Mouse (Mus musculus): ENCODE results near the gene C1qc. TPM values are rescaled to one million over a fixed set of nuclear protein-coding genes. Genes with fewer than 3 reads are reported as not detected.

C1qc gene
- polyA plus RNA-seq, 2 experiments, result 34.1 to 46.5 TPM

- no peak for TF ChIP-seq CTCF (IDR thresholded peaks at IDR 0.05; ENCODE audit: low read depth)
- TF ChIP-seq EP300 (IDR thresholded peaks at IDR 0.05; ENCODE audit: low read depth), result no peak
- Histone ChIP-seq H3K4me3 (ENCODE audit: insufficient read depth in 1 of 2, low read depth in 2 of 2, low read length in 2 of 2) (no peak overlapping the region), H3K9ac (replicated peaks) (no peak overlapping the region), H3K4me1 (replicated peaks; ENCODE audit: control insufficient read depth in 2 of 2, insufficient read depth in 2 of 2, low read length in 1 of 2) (no peaks in the 10 kb centered on the region), H3K27ac (no peak overlapping the region), H3K36me3 (replicated peaks; ENCODE audit: control insufficient read depth, insufficient read depth, low read depth) (no peaks in the 10 kb centered on the region), H3K9me3 (ENCODE audit: control insufficient read depth, low read length) (no peaks in the 10 kb centered on the region), H3K27me3 (ENCODE audit: control insufficient read depth, insufficient read depth, low read length) (no peaks in the 10 kb centered on the region), H3K4me2 (ENCODE audit: low read depth) (no peak overlapping the region)
- 47% methylated on average over 4 of the region's 4 CpGs for WGBS (ENCODE audit: insufficient replicate concordance)
- no peak for DNase-seq (ENCODE audit: low read depth in 3 of 3, low spot score in 3 of 3)
- ATAC-seq (ENCODE audit: insufficient read depth), result no peak
Measured at GRCm38 (mm10) chr4:136848565-136848964, 44.3 kb downstream of the C1qc start.

- H3K4me2 ChIP-seq (ENCODE audit: low read depth), result no peak overlapping the region
- WGBS (ENCODE audit: insufficient replicate concordance), result 62% methylated on average over 6 of the region's 6 CpGs
- no peak for DNase-seq (ENCODE audit: low read depth in 3 of 3, low spot score in 3 of 3)
- no peak overlapping the region for H3K4me3 ChIP-seq (ENCODE audit: insufficient read depth in 1 of 2, low read depth in 2 of 2, low read length in 2 of 2)
- H3K36me3 ChIP-seq (replicated peaks; ENCODE audit: control insufficient read depth, insufficient read depth, low read depth), result no peaks in the 10 kb centered on the region
- no peaks in the 10 kb centered on the region for H3K4me1 ChIP-seq (replicated peaks; ENCODE audit: control insufficient read depth in 2 of 2, insufficient read depth in 2 of 2, low read length in 1 of 2)
- no peak for TF ChIP-seq CTCF (IDR thresholded peaks at IDR 0.05; ENCODE audit: low read depth)
- no peak for TF ChIP-seq EP300 (IDR thresholded peaks at IDR 0.05; ENCODE audit: low read depth)
- no peak overlapping the region for H3K9ac ChIP-seq (replicated peaks)
- no peaks in the 10 kb centered on the region for H3K9me3 ChIP-seq (ENCODE audit: control insufficient read depth, low read length)
- H3K27me3 ChIP-seq (ENCODE audit: control insufficient read depth, insufficient read depth, low read length), result no peaks in the 10 kb centered on the region
- H3K27ac ChIP-seq, result no peak overlapping the region
- ATAC-seq (ENCODE audit: insufficient read depth), result no peak
Measured at GRCm38 (mm10) chr4:136847166-136847565, 45.7 kb downstream of the C1qc start.

- Histone ChIP-seq H3K4me2 (ENCODE audit: low read depth) (no peak overlapping the region), H3K4me1 (replicated peaks; ENCODE audit: control insufficient read depth in 2 of 2, insufficient read depth in 2 of 2, low read length in 1 of 2) (no peaks in the 10 kb centered on the region; a peak in 1 of 4 replicates), H3K36me3 (replicated peaks; ENCODE audit: control insufficient read depth, insufficient read depth, low read depth) (no peaks in the 10 kb centered on the region), H3K27me3 (ENCODE audit: control insufficient read depth, insufficient read depth, low read length) (peaks cover 6% of the 10 kb centered on the region), H3K4me3 (ENCODE audit: insufficient read depth in 1 of 2, low read depth in 2 of 2, low read length in 2 of 2) (no peak overlapping the region), H3K9me3 (ENCODE audit: control insufficient read depth, low read length) (no peaks in the 10 kb centered on the region), H3K9ac (replicated peaks) (no peak overlapping the region), H3K27ac (no peak overlapping the region)
- WGBS (ENCODE audit: insufficient replicate concordance), result 63% methylated on average over 10 of the region's 10 CpGs
- DNase-seq (ENCODE audit: low read depth in 3 of 3, low spot score in 3 of 3) (no peak), ATAC-seq (ENCODE audit: insufficient read depth) (no peak)
- no peak for TF ChIP-seq CTCF (IDR thresholded peaks at IDR 0.05; ENCODE audit: low read depth)
- no peak for TF ChIP-seq EP300 (IDR thresholded peaks at IDR 0.05; ENCODE audit: low read depth)
Measured at GRCm38 (mm10) chr4:136842802-136843201, 50.1 kb downstream of the C1qc start.

GRCm38 (mm10) chr4:136842033-136842432 is 50.8 kb downstream of the C1qc start:
- TF ChIP-seq CTCF (IDR thresholded peaks at IDR 0.05; ENCODE audit: low read depth), result no peak
- no peak for TF ChIP-seq EP300 (IDR thresholded peaks at IDR 0.05; ENCODE audit: low read depth)
- Histone ChIP-seq H3K27ac (no peak overlapping the region), H3K4me3 (ENCODE audit: insufficient read depth in 1 of 2, low read depth in 2 of 2, low read length in 2 of 2) (no peak overlapping the region)

GRCm38 (mm10) chr4:136841056-136841455 is 51.8 kb downstream of the C1qc start:
- no peak for ATAC-seq (ENCODE audit: insufficient read depth)

More at GRCm38 (mm10) chr4:136842033-136842432, 50.8 kb downstream of the C1qc start:
- DNase-seq (ENCODE audit: low read depth in 3 of 3, low spot score in 3 of 3) (no peak), ATAC-seq (ENCODE audit: insufficient read depth) (no peak)
- Histone ChIP-seq H3K4me2 (ENCODE audit: low read depth) (no peak overlapping the region), H3K36me3 (replicated peaks; ENCODE audit: control insufficient read depth, insufficient read depth, low read depth) (no peaks in the 10 kb centered on the region), H3K27me3 (ENCODE audit: control insufficient read depth, insufficient read depth, low read length) (peaks cover 13% of the 10 kb centered on the region), H3K4me1 (replicated peaks; ENCODE audit: control insufficient read depth in 2 of 2, insufficient read depth in 2 of 2, low read length in 1 of 2) (no peaks in the 10 kb centered on the region; a peak in 1 of 4 replicates), H3K9me3 (ENCODE audit: control insufficient read depth, low read length) (no peaks in the 10 kb centered on the region), H3K9ac (replicated peaks) (no peak overlapping the region)
- 19% methylated on average over 4 of the region's 4 CpGs for WGBS (ENCODE audit: insufficient replicate concordance)

More at GRCm38 (mm10) chr4:136841056-136841455, 51.8 kb downstream of the C1qc start:
- TF ChIP-seq CTCF (IDR thresholded peaks at IDR 0.05; ENCODE audit: low read depth), result peak; percentile 87
- no peak for TF ChIP-seq EP300 (IDR thresholded peaks at IDR 0.05; ENCODE audit: low read depth)
- Histone ChIP-seq H3K4me3 (ENCODE audit: insufficient read depth in 1 of 2, low read depth in 2 of 2, low read length in 2 of 2) (no peak overlapping the region), H3K27me3 (ENCODE audit: control insufficient read depth, insufficient read depth, low read length) (peaks cover 23% of the 10 kb centered on the region), H3K4me1 (replicated peaks; ENCODE audit: control insufficient read depth in 2 of 2, insufficient read depth in 2 of 2, low read length in 1 of 2) (no peaks in the 10 kb centered on the region; a peak in 1 of 4 replicates), H3K9me3 (ENCODE audit: control insufficient read depth, low read length) (no peaks in the 10 kb centered on the region), H3K36me3 (replicated peaks; ENCODE audit: control insufficient read depth, insufficient read depth, low read depth) (no peaks in the 10 kb centered on the region), H3K9ac (replicated peaks) (no peak overlapping the region), H3K27ac (no peak overlapping the region), H3K4me2 (ENCODE audit: low read depth) (no peak overlapping the region)
- DNase-seq (ENCODE audit: low read depth in 3 of 3, low spot score in 3 of 3), result peak; percentile 23 to 33 (median 30)
- WGBS (ENCODE audit: insufficient replicate concordance), result 10% methylated on average over 5 of the region's 5 CpGs

Other genes with a start within 250 kb of the C1qc start
- gene Ephb2, start 57.1 kb downstream of the C1qc start, polyA plus RNA-seq (2012; rRNA removed), result 0.41 and 0.47 TPM in 2 replicates
- gene Ephb2, start 57.1 kb downstream of the C1qc start, polyA plus RNA-seq (2014; fragmentation: Nextera tagmentation; extraction: Ambion mirVana), result 0.11 and 0.17 TPM in 2 replicates
- gene C1qb, start 6.9 kb downstream of the C1qc start, polyA plus RNA-seq (2012; rRNA removed), result 57.9 and 67.0 TPM in 2 replicates
- gene C1qb, start 6.9 kb downstream of the C1qc start, polyA plus RNA-seq (2014; fragmentation: Nextera tagmentation; extraction: Ambion mirVana), result 96.9 and 100 TPM in 2 replicates
- gene C1qa, start 5.7 kb upstream of the C1qc start, polyA plus RNA-seq (2012; rRNA removed), result 23.8 and 26.4 TPM in 2 replicates
- 40.9 and 41.0 TPM in 2 replicates for gene C1qa, start 5.7 kb upstream of the C1qc start, polyA plus RNA-seq (2014; fragmentation: Nextera tagmentation; extraction: Ambion mirVana)
- gene Epha8, start 63.8 kb upstream of the C1qc start, polyA plus RNA-seq (2012; rRNA removed), result 0.25 and 0.28 TPM in 2 replicates
- gene Epha8, start 63.8 kb upstream of the C1qc start, polyA plus RNA-seq (2014; fragmentation: Nextera tagmentation; extraction: Ambion mirVana), result 0.04 and 0.08 TPM in 2 replicates
- 1.8 TPM in 2 replicates for gene Zbtb40, start 155.7 kb upstream of the C1qc start, polyA plus RNA-seq (2012; rRNA removed)
- 1.1 and 1.4 TPM in 2 replicates for gene Zbtb40, start 155.7 kb upstream of the C1qc start, polyA plus RNA-seq (2014; fragmentation: Nextera tagmentation; extraction: Ambion mirVana)